Mouse (Mus musculus) erythroblast, adult 5-6 weeks (primary cell): ENCODE measurements at regions not wholly inside any gene's neighbourhood (a gene's known extent, or its start where the extent isn't known, plus 50 kb on each side); places are given as distances from the start of the nearest gene placed in this dataset.
A peak's percentile ranks its signal among the peaks of the same experiment; 100 is the strongest.

Experiments
- ATAC-seq: replicated peaks from 2 replicates; pipeline ENCODE4 v1.8.0; 2016; ENCODE audit warnings: moderate number of reproducible peaks, mild to moderate bottlenecking, moderate TSS enrichment, inconsistent platforms; ENCODE audit not compliant: poor library complexity, low FRiP score, severe bottlenecking

DNA sequence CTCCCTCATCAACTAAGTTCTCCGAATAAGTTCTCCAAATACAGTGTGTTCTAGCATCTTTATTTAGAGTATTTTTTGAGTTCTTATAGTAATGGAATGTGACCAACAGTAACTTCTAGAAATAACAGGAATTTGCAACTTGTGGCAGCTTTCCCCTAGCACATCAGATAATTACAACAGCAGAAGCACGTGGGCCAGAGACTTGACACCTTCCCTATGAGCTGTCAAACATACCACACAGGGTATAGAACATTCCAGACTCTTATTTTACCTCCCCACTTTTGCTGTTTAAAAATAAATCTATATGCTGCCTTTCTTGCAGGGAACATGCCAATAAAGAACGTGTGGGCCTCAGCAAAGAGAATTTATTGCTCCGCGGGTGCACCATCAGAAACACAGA lies 77.4 kb upstream of the Commd8 start:
- no peak for ATAC-seq

DNA sequence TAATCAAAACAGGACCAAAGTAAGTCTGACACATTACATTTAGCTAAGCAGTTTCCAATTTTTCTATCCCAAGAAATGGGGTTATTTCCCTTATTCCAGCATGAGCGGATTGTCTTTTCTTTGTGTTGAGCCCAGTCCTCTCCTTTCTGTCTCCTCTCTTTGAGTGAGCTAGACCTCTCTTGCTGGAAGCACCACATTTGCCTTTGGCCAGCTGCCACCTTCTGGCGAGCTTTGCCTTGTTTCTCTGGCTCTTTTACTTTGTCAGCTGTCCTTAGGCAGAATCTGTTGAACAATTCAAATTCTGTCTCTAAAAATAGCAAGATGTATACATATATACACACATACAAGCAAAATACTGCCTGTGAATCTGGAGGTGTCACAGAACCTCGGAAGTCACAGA lies 76.1 kb upstream of the Commd8 start:
- no peak for ATAC-seq

DNA sequence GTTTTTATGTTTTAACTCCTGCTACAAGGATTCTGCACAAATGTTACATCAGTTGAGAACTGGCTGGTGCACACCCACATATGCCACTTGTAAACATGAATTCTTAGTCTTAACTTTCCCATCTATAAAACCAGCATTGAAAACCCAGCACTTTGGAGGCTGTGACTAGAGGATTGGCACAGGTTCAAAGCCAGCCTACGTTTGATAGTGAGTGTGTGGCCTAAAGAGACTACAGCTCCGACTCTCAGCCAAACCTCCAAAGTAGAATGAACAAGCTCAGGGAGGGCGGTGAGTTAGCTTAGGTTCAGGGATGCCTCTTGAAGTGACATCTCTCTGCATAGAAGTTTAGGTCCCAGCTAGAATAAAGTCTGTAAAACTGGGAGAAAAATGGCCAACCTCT lies 75.0 kb upstream of the Commd8 start:
- ATAC-seq, result no peak

DNA sequence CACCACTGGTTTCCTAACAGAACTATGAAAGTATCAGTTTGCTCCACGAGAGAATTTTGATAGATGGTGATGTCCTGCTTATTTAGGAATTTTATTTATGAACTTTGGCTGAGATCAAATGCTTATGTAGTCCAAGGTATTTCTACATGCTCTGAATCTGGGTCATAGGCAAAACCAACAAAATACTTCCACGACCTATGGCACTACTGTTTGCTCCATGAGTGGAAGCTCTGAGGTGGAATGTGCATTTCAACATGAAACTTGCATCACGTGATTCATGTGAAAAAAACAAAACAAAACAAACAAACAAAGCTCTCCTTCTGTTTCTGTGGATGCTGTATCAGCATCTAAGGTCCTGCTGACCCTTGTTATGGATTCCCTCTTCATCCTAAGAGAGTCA lies 73.5 kb upstream of the Commd8 start:
- no peak for ATAC-seq

DNA sequence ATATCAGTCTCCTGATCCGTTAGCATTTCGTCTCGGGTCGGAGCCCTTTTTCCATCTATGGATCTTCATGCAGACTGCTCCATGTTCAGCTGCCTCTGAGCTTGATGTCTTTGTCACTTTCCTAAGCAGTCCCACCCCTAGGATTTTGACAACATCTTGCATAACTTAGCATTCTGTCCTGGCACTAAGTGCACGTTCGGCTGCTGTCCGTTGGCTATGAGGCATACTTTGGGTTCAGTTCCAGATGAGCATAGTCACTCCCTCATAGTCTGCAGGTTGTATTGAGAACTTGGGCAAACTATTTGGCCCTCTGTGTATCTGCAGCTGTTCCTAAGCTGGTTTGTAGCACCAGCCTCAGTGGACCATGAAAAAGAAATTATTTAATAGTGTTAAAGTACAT lies 72.3 kb upstream of the Commd8 start:
- ATAC-seq, result no peak

DNA sequence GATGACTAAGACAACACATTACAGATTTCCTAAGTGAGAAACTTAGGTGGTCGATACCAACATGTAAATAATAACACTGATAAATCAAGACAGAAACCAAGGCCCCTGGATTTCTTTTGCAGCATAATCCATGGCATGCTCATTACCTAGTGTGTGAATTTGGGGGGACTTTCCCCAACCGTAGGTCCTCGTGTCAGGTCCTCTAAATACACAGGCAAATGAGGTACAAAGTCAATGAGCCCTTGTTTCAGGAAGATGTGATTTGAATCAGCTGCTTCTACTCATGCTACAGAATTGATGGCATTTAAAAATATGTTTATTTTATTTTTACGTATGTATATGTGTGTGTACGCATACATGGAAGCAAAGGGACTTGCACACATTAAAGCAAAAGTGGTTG lies 59.0 kb upstream of the Commd8 start:
- ATAC-seq, result no peak

DNA sequence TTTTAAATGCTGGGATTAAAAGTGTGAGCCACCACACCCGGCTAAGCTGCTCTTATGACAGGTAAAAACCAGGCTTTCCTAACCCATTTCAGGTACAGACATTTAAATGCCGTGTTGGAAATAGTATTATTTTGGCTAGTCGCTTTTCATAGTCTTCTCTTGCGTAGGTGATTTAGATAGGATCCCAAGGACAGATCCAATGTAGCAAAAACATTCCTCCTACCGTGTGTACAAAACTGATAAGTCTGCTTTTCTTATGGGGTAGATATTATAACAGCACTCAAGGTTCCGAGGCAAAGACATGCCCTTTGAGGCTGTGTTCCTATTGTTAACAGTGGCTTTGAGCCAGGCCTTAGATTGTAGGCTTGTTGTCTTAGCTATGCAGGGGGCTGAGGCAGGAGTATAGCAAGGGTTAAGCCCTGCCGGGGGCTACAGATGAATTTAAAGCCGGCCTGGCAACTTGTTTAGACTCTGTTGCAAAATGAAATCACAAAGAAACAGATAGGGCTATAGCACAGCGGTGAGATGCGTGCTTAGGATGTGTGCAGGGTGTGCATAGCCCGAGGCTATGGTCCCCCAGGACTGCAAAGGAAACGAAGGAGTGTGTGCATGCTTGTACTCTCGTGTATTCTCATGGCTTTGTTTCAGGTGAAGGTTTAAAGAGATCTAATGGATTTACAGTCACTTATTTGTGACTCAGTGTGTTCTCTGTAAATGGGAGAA lies 57.7 kb upstream of the Commd8 start:
- peak; percentile 70 for ATAC-seq

DNA sequence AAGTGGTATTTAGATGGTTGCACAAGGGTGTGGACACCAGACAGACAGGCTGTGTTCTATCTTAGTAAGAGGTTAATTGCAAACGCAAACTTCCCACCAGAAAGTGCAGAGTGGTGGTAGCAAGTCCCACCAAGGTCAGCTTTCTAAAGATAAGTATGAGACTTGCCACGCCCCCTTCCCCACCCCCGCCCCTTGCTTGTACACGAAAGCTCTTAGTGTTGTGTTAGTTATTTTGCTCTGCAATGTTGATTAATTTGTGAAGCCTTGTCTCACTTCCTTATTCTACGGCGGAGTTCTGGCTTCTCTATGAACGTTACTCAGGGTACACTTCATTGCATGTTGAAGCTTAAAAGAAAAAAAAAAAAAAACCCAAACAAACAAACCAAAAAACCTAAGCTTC lies 57.1 kb upstream of the Commd8 start:
- ATAC-seq, result 0 out of 2 replicates have a peak, but pooled peaks have one; percentile 45

DNA sequence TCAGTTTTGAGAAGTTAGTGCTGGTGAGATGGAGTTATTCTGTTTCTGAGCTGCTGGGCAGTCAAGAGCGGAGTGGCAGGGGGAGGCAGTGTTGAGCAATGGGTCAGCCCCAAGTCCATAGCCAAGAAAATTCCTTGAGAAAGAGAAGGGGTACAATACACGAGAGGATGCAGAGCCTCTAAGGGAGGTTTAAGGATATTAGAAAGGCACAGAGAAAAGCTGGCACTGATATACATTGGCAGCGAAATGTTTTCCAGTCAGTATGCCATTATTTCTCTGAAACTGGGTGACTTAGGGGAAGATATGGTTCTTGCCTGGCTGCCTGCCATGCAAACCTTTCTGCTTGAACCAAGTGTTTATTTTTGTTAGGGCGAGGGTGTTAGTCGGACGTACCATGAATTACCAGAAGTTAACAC lies 56.6 kb upstream of the Commd8 start:
- ATAC-seq, result peak; percentile 55

DNA sequence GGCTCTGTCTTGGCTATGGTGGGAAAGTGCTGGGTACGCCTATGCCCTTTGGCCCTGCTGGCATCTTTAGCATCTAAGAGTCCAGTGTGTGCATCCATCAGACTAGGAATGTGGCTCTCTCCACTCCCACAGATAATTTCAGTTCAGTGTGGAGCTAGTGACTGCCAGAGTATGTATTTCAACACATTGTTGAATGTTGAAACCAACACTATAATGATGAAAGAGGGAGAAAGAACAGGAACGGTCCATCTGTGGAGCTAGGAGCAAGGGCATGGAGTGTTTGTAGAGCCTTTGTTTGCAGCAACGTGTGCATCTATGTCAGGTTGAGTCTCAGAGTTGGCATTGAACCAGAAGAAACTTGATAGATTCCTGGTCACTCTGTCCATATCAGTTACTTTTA lies 54.9 kb upstream of the Commd8 start:
- ATAC-seq, result no peak

DNA sequence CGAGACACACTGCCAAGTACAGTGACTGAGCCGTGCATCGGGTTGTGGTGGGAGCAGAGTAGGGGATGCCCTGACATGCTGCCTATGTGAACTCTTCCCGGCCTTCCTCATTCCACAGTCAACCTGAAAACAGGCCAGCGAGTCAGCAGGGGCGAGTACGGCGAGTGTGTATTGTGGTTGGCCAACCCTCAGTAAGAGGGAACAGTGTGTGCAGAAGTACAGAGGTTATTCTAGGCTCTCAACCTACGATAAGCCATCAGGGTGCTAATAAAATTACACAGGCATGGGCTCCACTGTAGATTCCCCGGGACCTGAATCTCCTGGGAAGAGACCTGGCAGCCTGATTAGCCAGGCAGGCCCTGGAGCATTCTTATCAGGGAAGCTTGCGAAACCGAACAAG lies 51.7 kb upstream of the Commd8 start:
- ATAC-seq, result no peak

DNA sequence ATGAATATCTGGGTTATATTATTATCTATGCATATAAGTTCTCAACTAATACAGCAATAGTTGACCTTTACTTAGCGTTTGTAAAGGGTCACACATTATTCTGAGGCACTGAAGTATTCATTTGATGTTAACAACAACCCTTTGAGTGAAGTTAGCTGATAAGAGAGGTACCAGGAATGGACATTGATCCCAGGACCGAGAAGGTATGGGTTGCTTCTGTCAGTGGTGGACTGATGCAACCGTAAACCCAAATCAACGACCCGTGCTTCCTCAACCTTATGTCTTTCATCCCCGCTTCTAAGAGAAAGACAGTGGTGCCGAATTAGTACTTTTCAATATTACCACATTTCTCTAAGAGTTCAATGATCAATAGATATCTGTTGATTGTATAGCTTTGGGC lies 51.3 kb upstream of the Commd8 start:
- ATAC-seq, result no peak
